Mouse (Mus musculus) left cerebral cortex, postnatal 10 days (tissue): ENCODE data around the gene Rad9a. TPM values are rescaled to one million over a fixed set of nuclear protein-coding genes. Genes with fewer than 3 reads are reported as not detected.

Experiments
- DNase-seq, 2 experiments: peaks; one replicate each; pipeline ENCODE4 v3.0.0; 2021 to 2022; ENCODE audit warnings: low spot score in 2 of 2, mixed read lengths in 1 of 2; ENCODE audit errors: extremely low spot score in 1 of 2
- intact Hi-C: fragments of 180-260 bp; cut with DNase I; formaldehyde crosslinking; loops from one replicate; pipeline ENCODE4 v1.15.1; 2025
- total RNA-seq, 2 experiments: library from RNA; stranded (reverse); gene quantifications; 2 replicates each; pipeline ENCODE4 v1.2.3; 2021

Gene Rad9a
- total RNA-seq, 2 experiments from 2014 or later = 8.9 to 9.3 TPM

GRCm38 (mm10) chr19:4175368-4175947 is 26.0 kb downstream of the Rad9a start, which contains the start of gene Carns1:
TSS of gene Carns1 (minus strand) at chr19:4175479.
- peak in 1 of 2 experiments; percentile 57 for DNase-seq
- intact Hi-C loops = no loop called here

GRCm38 (mm10) chr19:4172925-4173324 is 28.5 kb downstream of the Rad9a start:
- DNase-seq = no peak
- intact Hi-C loops = no loop called here

GRCm38 (mm10) chr19:4171393-4172290 is 29.8 kb downstream of the Rad9a start:
- intact Hi-C loops = no loop called here
- peak in 1 of 2 experiments; percentile 39 for DNase-seq

GRCm38 (mm10) chr19:4170723-4171392 is 30.6 kb downstream of the Rad9a start:
- intact Hi-C loops = no loop called here
- DNase-seq = no peak

- intact Hi-C loops = no loop called here
- DNase-seq = no peak
Observed at GRCm38 (mm10) chr19:4169810-4170209, 31.7 kb downstream of the Rad9a start.

GRCm38 (mm10) chr19:4169378-4169784 is 32.1 kb downstream of the Rad9a start:
- intact Hi-C loops = no loop called here

GRCm38 (mm10) chr19:4166678-4167476 is 34.6 kb downstream of the Rad9a start:
- DNase-seq = no peak
- intact Hi-C loops = no loop called here

More at GRCm38 (mm10) chr19:4169378-4169784, 32.1 kb downstream of the Rad9a start:
- DNase-seq = peak; percentile 99 to 100

GRCm38 (mm10) chr19:4164721-4165120 is 36.7 kb downstream of the Rad9a start:
- intact Hi-C loops = no loop called here

GRCm38 (mm10) chr19:4164100-4164499 is 37.4 kb downstream of the Rad9a start:
- intact Hi-C loops = no loop called here
- no peak for DNase-seq

More at GRCm38 (mm10) chr19:4164721-4165120, 36.7 kb downstream of the Rad9a start:
- DNase-seq = peak in 1 of 2 experiments; percentile 36

GRCm38 (mm10) chr19:4163543-4163887 is 37.9 kb downstream of the Rad9a start:
- DNase-seq = no peak
- intact Hi-C loops = no loop called here

- intact Hi-C loops = no loop called here
- peak; percentile 97 for DNase-seq
Observed at GRCm38 (mm10) chr19:4162646-4163542, 38.6 kb downstream of the Rad9a start, which contains the start of gene Rps6kb2. TSS of gene Rps6kb2 (minus strand) at chr19:4163354.

GRCm38 (mm10) chr19:4159049-4159448 is 42.4 kb downstream of the Rad9a start:
- no peak for DNase-seq
- intact Hi-C loops = no loop called here

- intact Hi-C loops = no loop called here
Observed at GRCm38 (mm10) chr19:4156771-4157170, 44.7 kb downstream of the Rad9a start.

GRCm38 (mm10) chr19:4156073-4156579 is 45.3 kb downstream of the Rad9a start:
- intact Hi-C loops = no loop called here
- DNase-seq = peak in 1 of 2 experiments; percentile 44

More at GRCm38 (mm10) chr19:4156771-4157170, 44.7 kb downstream of the Rad9a start:
- DNase-seq = no peak

- no peak for DNase-seq
- intact Hi-C loops = no loop called here
Observed at GRCm38 (mm10) chr19:4155223-4156072, 46.0 kb downstream of the Rad9a start.

- no peak for DNase-seq
- intact Hi-C loops = no loop called here
Observed at GRCm38 (mm10) chr19:4154437-4155222, 46.8 kb downstream of the Rad9a start.
